Mouse (Mus musculus): ENCODE data around the gene Rmnd5a.

- TF ChIP-seq CTCF (conservative IDR thresholded peaks at IDR 0.05; ENCODE audit: low read length) (no peak), NANOG (IDR thresholded peaks at IDR 0.05; ENCODE audit: borderline replicate concordance, low read length) (no peak), POU5F1 (IDR thresholded peaks at IDR 0.05; ENCODE audit: borderline replicate concordance, low read length) (no peak)
Observed at GRCm38 (mm10) chr6:71425681-71426080, 14.8 kb downstream of the Rmnd5a start.

Data from E14TG2a.4 (cell line).